Mouse (Mus musculus) lung, embryonic 16.5 days (tissue): Measurements from ENCODE around the gene Rpl23. TPM values are rescaled to one million over a fixed set of nuclear protein-coding genes. Genes with fewer than 3 reads are reported as not detected.

Experiments used
- ATAC-seq: fragments of 200-750 bp; cut with Nextera tagmentation; 2 replicates; pipeline ENCODE4 v1.8.0; 2017; ENCODE audit warnings: low read depth, mild to moderate bottlenecking, moderate library complexity
- H3K27ac ChIP-seq: fragments of 300-500 bp; sonication (generic); 2 replicates; pipeline ENCODE4 v1.5.1; 2014; ENCODE audit warnings: mild to moderate bottlenecking, control low read depth, low read length
- H3K27me3 ChIP-seq: fragments of 300-500 bp; sonication (generic); 2 replicates; pipeline ENCODE4 v1.6.1; 2014; ENCODE audit warnings: low read depth, low read length, mixed read lengths; ENCODE audit not compliant: control insufficient read depth, insufficient read depth
- H3K36me3 ChIP-seq: fragments of 300-500 bp; sonication (generic); 2 replicates; pipeline ENCODE4 v1.6.1; 2014; ENCODE audit warnings: low read length; ENCODE audit not compliant: control insufficient read depth, insufficient read depth
- H3K4me1 ChIP-seq: fragments of 300-500 bp; sonication (generic); replicated peaks from 2 replicates; pipeline ENCODE4 v1.6.1; 2014; ENCODE audit warnings: low read length, mixed read lengths; ENCODE audit not compliant: control insufficient read depth, insufficient read depth
- H3K4me2 ChIP-seq: fragments of 300-500 bp; sonication (generic); 2 replicates; pipeline ENCODE4 v1.6.1; 2014; ENCODE audit warnings: low read depth, low read length, control low read depth
- H3K4me3 ChIP-seq: fragments of 300-500 bp; sonication (generic); 2 replicates; pipeline ENCODE4 v1.5.1; 2014; ENCODE audit warnings: mild to moderate bottlenecking, low read length, control low read depth
- H3K9ac ChIP-seq: fragments of 300-500 bp; sonication (generic); 2 replicates; pipeline ENCODE4 v1.6.1; 2014; ENCODE audit warnings: low read length, control low read depth
- H3K9me3 ChIP-seq: fragments of 300-500 bp; sonication (generic); 2 replicates; pipeline ENCODE4 v1.6.1; 2016; ENCODE audit warnings: low read length; ENCODE audit not compliant: control insufficient read depth
- WGBS: fragments of 180-500 bp; shearing (Covaris S2); extraction: QIAGEN DNeasy Blood & Tissue Kit; methylation state at CpG from one replicate; pipeline ENCODE4 v1.1.7; 2014; 5-methylcytosine and 5-hydroxymethylcytosine counted together
- polyA plus RNA-seq: library from polyadenylated mRNA; unstranded; fragments of >200 nt; fragmentation: Nextera tagmentation; extraction: Ambion mirVana; gene quantifications from 2 replicates; pipeline ENCODE4 v1.2.1, GENCODE M21; 2015

Rpl23 gene
- 495 and 578 TPM in 2 replicates for polyA plus RNA-seq

DNA sequence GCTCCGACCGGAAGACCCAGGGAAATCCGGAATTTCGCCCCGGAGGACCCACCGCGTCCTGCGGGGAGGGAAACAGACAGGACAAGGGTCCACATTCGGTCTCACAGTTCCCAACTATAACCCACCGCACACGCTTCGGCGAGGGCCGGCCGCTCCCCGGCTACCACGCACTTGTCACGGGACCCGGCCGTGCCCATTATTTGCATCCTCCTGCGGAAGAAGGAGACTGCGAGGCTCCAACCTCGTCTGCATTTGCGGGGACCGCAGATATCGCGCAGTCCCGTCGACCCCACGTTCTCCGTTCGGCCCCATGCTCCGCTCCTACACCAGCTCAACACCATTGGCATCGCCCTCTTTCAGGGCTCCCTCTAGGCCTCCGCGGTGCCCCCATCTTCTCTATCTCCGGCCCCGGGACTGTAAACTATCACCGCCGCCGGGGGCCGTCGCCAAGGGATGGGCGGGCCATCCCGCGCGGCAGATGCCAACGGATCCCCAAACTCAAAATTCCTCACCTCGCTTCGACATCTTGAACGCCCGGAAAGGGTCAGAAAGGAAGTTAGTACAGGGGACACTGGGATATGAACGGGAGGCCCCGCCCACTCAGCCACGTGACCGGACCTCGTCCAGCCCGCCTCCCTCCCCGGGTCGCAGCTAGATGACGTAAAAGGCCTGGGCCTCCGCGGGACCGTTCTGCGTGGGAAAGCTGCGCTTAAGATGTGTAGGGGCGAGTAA is at the start of gene Rpl23:
Gene Rpl23, minus strand, starts transcription at position 606 of the 732 bp plus-strand sequence.
- Histone ChIP-seq H3K36me3 (peaks cover 34% of the 10 kb centered on the region), H3K27me3 (no peaks in the 10 kb centered on the region), H3K4me3 (peak within 1 kb of the TSS; percentile 97), H3K27ac (peak within 1 kb of the TSS; percentile 81), H3K4me1 (peaks cover 12% of the 10 kb centered on the region), H3K9ac (peak within 1 kb of the TSS; percentile 99), H3K9me3 (no peaks in the 10 kb centered on the region), H3K4me2 (peak within 1 kb of the TSS; percentile 76)
- WGBS, result under 1% methylated on average over 67 of the region's 67 CpGs
- ATAC-seq, result peak; percentile 97

DNA sequence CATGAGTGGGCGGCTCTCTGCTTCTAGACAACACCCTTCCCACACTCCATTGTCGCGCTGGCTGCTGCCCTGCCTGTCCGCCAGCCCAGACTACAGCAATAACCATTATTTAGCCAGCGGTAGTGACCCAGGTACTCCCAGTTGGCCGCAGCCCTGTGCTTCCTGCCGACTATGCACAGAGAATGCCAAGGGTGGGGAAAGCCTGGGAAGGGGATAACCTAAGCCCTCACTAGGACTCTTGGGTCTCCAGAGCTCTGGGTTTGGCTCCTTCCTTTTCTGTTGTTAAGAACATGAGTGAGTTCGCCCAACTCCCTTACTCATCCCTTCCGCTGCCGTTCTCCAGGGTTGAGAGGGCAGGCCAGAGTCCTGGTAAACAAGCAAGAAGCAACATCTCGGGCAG is 49.8 kb upstream of the Rpl23 start:
- no peaks in the 10 kb centered on the region for H3K27me3 ChIP-seq
- H3K36me3 ChIP-seq, result peaks cover 35% of the 10 kb centered on the region
- H3K4me2 ChIP-seq, result no peak overlapping the region
- H3K9me3 ChIP-seq, result no peaks in the 10 kb centered on the region
- H3K9ac ChIP-seq, result no peak overlapping the region
- WGBS, result 78% methylated on average over 11 of the region's 11 CpGs
- H3K4me3 ChIP-seq, result no peak overlapping the region
- H3K4me1 ChIP-seq, result no peaks in the 10 kb centered on the region; the same call in 1 of the 2 replicates
- ATAC-seq, result no peak
- no peak overlapping the region for H3K27ac ChIP-seq

DNA sequence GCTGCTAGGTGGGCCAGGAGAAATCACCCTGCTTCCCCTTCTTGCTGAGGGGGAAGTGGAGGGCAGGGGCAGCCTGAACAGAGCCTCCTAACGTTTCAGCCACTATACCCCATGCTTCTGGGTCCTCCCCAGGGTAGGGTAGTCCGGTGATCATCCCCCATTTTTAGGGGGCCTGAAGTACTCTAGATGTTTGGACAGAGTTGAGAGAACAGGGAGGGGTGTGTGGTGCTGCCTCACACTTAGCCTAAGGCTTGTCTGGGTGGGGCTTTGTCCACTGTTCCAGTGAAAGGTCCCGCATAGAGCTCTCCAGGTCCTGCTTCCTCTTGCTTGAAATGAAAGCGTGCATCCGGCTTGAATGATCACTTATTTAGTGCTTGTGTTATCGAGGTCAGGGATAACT is 48.3 kb upstream of the Rpl23 start:
- Histone ChIP-seq H3K4me1 (no peaks in the 10 kb centered on the region; the same call in 1 of the 2 replicates), H3K27me3 (no peaks in the 10 kb centered on the region), H3K36me3 (peaks cover 33% of the 10 kb centered on the region), H3K4me2 (no peak overlapping the region), H3K4me3 (no peak overlapping the region), H3K9me3 (no peaks in the 10 kb centered on the region), H3K9ac (no peak overlapping the region), H3K27ac (no peak overlapping the region)
- no peak for ATAC-seq
- 61% methylated on average over 6 of the region's 6 CpGs for WGBS

DNA sequence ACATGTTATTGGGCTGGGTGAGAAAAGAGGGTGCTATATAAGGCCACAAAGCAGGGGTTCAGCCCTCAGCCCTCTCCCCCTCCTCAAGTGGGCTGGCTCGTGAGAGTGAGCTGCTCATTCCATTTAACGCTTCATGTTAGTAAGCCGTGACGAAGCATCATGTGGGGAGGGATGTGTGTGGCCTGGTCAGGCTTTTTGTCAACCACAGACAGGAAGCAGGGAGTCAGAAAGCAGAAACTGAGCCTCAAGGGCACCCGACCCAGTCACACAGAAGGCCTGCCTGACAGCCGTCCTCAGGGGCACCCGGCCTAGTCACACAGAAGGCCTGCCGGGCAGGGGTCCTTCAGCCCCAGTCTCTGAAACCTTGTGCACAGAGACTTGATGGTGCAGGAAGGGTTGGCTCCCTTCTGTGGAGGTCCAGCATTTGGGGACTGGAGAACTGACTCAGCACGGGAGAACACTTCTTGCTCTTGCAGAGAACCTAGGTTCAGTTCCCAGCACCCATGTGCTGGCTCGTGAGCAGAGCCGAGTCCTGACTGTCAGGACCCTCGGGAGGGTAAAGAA is 47.8 kb upstream of the Rpl23 start:
- H3K4me2 ChIP-seq, result no peak overlapping the region
- WGBS, result 67% methylated on average over 12 of the region's 12 CpGs
- H3K36me3 ChIP-seq, result peaks cover 32% of the 10 kb centered on the region
- no peaks in the 10 kb centered on the region for H3K9me3 ChIP-seq
- H3K9ac ChIP-seq, result no peak overlapping the region
- no peak for ATAC-seq
- H3K4me1 ChIP-seq, result no peaks in the 10 kb centered on the region; the same call in 1 of the 2 replicates
- no peak overlapping the region for H3K4me3 ChIP-seq
- no peak overlapping the region for H3K27ac ChIP-seq
- no peaks in the 10 kb centered on the region for H3K27me3 ChIP-seq

DNA sequence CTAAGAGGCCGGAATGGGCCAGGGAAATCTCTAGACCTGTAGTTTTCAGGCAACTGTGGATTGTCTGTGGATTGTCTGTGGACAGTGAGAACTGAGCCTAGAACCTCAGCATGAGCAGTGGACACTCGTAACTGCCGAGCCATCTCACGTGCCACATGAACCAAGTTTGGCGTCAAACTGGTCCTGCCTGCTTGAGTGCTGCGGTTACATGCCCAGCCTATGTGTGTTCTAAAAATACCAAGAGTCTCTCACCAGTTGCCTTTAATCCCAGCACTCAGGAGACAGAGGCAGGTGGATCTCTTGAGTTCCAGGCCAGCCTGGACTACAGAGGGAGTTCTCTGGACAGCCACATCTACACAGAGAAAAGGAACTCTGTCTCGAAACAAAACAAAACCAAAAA is 47.1 kb upstream of the Rpl23 start:
- Histone ChIP-seq H3K4me3 (no peak overlapping the region), H3K4me2 (no peak overlapping the region), H3K4me1 (no peaks in the 10 kb centered on the region; the same call in 1 of the 2 replicates), H3K27me3 (no peaks in the 10 kb centered on the region), H3K9ac (no peak overlapping the region), H3K9me3 (no peaks in the 10 kb centered on the region), H3K36me3 (peaks cover 27% of the 10 kb centered on the region), H3K27ac (no peak overlapping the region)
- 81% methylated on average over 7 of the region's 7 CpGs for WGBS
- ATAC-seq, result no peak

DNA sequence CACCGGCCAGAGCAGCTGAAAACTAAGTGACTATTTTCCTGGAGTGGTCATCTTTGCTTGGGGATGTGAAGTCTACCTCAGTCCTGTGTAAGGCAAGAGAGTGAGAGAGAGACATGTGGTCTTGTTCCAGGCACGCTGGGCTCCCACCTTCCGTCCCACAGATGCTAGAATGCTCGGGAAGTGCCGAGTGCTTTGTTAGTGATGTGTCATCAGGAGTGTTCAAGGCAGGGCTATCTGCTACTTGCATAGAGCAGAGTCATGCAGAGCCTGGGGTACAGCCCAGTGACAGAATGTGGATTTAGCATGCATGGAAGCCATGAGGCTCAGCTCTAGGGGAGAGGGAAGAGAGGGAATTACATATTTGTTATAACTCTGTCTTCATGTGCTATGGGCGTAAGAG is 45.4 kb upstream of the Rpl23 start:
- no peaks in the 10 kb centered on the region for H3K27me3 ChIP-seq
- no peak overlapping the region for H3K4me3 ChIP-seq
- no peak overlapping the region for H3K27ac ChIP-seq
- H3K9ac ChIP-seq, result no peak overlapping the region
- H3K9me3 ChIP-seq, result no peaks in the 10 kb centered on the region
- WGBS, result 82% methylated on average over 6 of the region's 6 CpGs
- H3K36me3 ChIP-seq, result peaks cover 25% of the 10 kb centered on the region
- no peaks in the 10 kb centered on the region; the same call in 1 of the 2 replicates for H3K4me1 ChIP-seq
- H3K4me2 ChIP-seq, result no peak overlapping the region
- no peak for ATAC-seq

DNA sequence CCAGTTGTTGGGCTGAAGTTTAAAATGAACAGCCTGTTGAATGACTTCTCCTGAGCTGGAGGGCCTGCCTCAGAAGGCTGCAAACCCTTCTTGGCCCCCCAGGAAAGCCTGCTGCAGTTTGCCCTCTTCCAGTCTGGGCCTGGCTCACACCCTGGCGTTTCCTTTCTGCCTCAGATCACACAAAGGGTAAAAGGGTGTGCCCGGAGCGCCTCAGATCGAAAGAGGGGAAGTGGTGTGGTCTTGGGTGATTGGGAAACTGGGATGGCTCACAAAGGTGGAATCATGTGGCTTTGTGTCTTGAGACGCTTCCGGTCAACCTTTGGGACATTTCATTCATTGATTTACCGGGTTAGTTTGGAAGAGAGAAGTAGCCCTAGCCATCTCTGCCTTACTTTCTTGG is 44.2 kb upstream of the Rpl23 start:
- Histone ChIP-seq H3K9me3 (no peaks in the 10 kb centered on the region), H3K27ac (no peak overlapping the region), H3K4me2 (no peak overlapping the region), H3K4me1 (no peaks in the 10 kb centered on the region), H3K27me3 (no peaks in the 10 kb centered on the region), H3K36me3 (peaks cover 25% of the 10 kb centered on the region), H3K9ac (no peak overlapping the region), H3K4me3 (no peak overlapping the region)
- ATAC-seq, result no peak
- 66% methylated on average over 7 of the region's 7 CpGs for WGBS

DNA sequence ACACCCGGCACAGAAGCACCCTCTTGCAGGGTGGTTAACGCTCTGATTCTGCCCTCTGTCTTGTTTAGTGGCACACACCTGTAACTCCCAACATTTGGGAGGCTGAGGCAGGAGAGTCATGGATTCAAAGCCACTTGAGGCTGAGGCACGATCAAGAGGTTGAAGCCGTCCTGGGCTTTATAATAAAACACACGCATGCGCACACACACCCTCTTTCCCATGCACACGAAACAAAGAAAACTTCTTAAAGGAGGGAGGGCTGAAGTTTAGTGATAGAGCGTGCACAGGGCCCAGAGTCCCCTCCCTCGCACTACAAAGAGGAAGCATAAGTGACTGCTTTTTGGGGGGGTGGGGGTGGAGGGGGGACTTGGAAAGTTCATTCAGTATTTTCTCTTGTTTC is 43.7 kb upstream of the Rpl23 start:
- Histone ChIP-seq H3K36me3 (peaks cover 25% of the 10 kb centered on the region), H3K27ac (no peak overlapping the region), H3K9me3 (no peaks in the 10 kb centered on the region), H3K9ac (no peak overlapping the region), H3K4me1 (no peaks in the 10 kb centered on the region), H3K4me3 (no peak overlapping the region), H3K4me2 (no peak overlapping the region), H3K27me3 (no peaks in the 10 kb centered on the region)
- ATAC-seq, result no peak
- 74% methylated on average over 9 of the region's 9 CpGs for WGBS

DNA sequence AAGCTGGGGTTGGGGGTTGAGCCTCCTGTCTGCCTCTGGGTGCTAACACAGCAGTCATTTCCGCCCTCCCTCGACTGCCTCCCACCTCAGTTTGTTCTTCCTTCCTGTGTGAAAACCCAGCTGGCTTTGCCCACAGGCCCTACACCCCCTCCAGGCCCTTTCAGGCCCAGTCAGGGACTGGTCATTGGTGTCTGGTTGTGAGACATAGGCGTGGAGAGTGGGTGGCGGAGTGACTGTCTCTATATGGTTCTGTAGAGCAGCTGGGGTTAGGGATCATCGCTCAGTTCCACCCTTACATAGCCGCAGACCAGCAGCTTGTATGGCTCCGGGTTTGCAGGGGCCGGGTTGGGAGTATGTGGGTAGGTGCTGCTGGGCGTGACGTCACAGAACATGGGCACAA is 43.1 kb upstream of the Rpl23 start:
- Histone ChIP-seq H3K4me3 (no peak overlapping the region), H3K9ac (no peak overlapping the region), H3K27me3 (no peaks in the 10 kb centered on the region), H3K9me3 (no peaks in the 10 kb centered on the region), H3K4me1 (no peaks in the 10 kb centered on the region), H3K36me3 (peaks cover 24% of the 10 kb centered on the region), H3K27ac (peak overlapping the region; percentile 28; the same call in 1 of the 2 replicates), H3K4me2 (no peak overlapping the region)
- WGBS, result 83% methylated on average over 10 of the region's 10 CpGs
- no peak for ATAC-seq
